In the genomic region with DNA sequence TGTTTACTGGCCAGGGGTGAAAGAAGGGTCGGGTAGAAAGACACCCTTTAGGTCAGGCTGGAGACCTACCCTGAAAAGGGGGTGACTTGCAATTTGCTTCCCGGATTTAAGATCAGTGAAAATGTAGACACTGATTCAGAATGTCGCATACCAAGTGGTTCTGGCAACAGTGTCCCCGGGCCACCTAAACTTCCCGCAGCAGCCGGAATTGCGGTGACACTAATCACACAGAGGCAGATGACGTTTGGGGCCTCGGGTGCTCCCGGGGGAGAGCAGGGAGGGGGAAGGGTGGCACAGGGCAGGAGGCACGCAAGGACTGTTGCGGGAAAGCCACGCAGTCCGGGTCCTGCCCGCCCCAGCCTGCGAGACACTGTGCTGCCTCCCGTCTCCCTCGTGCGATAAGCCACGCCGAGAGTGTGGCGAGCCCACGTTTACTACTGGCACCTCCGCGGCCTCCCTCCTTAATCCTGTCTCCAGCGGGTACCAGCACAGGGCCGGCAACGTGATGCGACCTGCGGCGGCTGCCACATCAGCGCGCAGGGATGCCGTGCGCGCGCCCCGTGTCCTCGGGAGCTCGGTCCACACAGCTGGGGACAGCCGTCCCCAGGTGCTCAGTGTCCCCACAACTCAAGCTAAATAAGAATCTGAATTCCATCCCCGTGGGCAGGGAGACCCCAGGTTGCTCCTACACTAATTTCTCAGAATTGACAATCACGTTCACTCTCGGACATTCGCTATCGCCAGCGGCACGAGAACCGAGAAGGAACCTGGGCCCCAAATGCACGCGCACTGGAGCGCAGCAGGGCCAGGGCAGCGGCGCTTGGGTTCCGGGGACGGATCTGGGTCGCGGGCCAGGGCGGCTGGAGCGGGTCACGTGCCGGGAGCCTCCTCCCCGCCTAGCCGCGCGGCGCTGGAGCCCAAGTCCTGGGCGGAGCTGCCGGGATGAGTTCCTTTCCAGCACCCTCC, we compare ENCODE assay signal across 8 mouse cellular contexts. TPM values are rescaled to one million over a fixed set of nuclear protein-coding genes. Genes with fewer than 3 reads are reported as not detected.
DNase-seq lines count a peak whose midpoint lies in the region; ATAC-seq and TF ChIP-seq lines count a peak whose summit lies in the region.

No protein-coding gene starts in this region.

- H3K4me3 ChIP-seq in CH12.LX (replicated peaks in 1 of 3; ENCODE audit: low read depth in 2 of 3, low read length in 2 of 3, poor library complexity in 1 of 3) = peak overlapping the region; percentile 62 to 82 (median 75)
- peak overlapping the region; percentile 94 for H3K4me3 ChIP-seq in brown adipose tissue, adult 24 weeks (ENCODE audit: insufficient read depth, low read depth, low read length)
- H3K4me3 ChIP-seq in forebrain, embryonic 15.5 days = peak overlapping the region; percentile 72
- peak overlapping the region; percentile 46 for H3K4me3 ChIP-seq in liver, embryonic 15.5 days (replicated peaks)
- peak overlapping the region; percentile 61 for H3K4me3 ChIP-seq in neural tube, embryonic 13.5 days

- WGBS in forebrain, embryonic 15.5 days = under 1% methylated on average over 66 of the region's 69 CpGs
- under 1% methylated on average over 69 of the region's 69 CpGs for WGBS in liver, embryonic 15.5 days (ENCODE audit: insufficient replicate concordance)
- under 1% methylated on average over 69 of the region's 69 CpGs for WGBS in neural tube, embryonic 13.5 days

- DNase-seq in CH12.LX (ENCODE audit: extremely low read depth) = no peak
- peak; percentile 94 to 95 for DNase-seq in heart, postnatal 14 days
- peak; percentile 88 to 92 for DNase-seq in kidney, postnatal 4 days
- peak; percentile 78 for DNase-seq in testis, postnatal 14 days (ENCODE audit: low spot score)

- peak overlapping the region; percentile 67 for H3K9ac ChIP-seq in CH12.LX (ENCODE audit: insufficient read depth, low read depth)
- H3K9ac ChIP-seq in forebrain, embryonic 15.5 days (replicated peaks) = peak overlapping the region; percentile 48
- H3K9ac ChIP-seq in liver, embryonic 15.5 days = no peak overlapping the region
- H3K9ac ChIP-seq in neural tube, embryonic 13.5 days = peak overlapping the region; percentile 73

- dilution Hi-C loops in CH12.LX (cut with MboI; ENCODE audit: extremely low pct_ligation_motif_present, extremely low pct_unique_long_range_greater_than_20kb, low sequenced_read_pairs) = no loop called here

- no peaks in the 10 kb centered on the region for H3K9me3 ChIP-seq in CH12.LX (replicated peaks; ENCODE audit: low read length)
- H3K9me3 ChIP-seq in forebrain, embryonic 15.5 days = no peaks in the 10 kb centered on the region
- no peaks in the 10 kb centered on the region for H3K9me3 ChIP-seq in liver, embryonic 15.5 days (replicated peaks)
- H3K9me3 ChIP-seq in neural tube, embryonic 13.5 days = no peaks in the 10 kb centered on the region

- TF ChIP-seq CTCF in CH12.LX (conservative IDR thresholded peaks at IDR 0.05 in 1 of 2, IDR thresholded peaks at IDR 0.05 in 1 of 2; ENCODE audit: low read depth in 2 of 2, low read length in 2 of 2) = no peak

- peaks cover 0 to 21% of the 10 kb centered on the region in 2 experiments for H3K36me3 ChIP-seq in CH12.LX (replicated peaks in 1 of 2; ENCODE audit: control insufficient read depth in 1 of 2, insufficient read depth in 1 of 2, low read length in 1 of 2)
- no peaks in the 10 kb centered on the region for H3K36me3 ChIP-seq in forebrain, embryonic 15.5 days
- no peaks in the 10 kb centered on the region for H3K36me3 ChIP-seq in liver, embryonic 15.5 days (replicated peaks)
- H3K36me3 ChIP-seq in neural tube, embryonic 13.5 days = no peaks in the 10 kb centered on the region

- in situ Hi-C loops in CH12.LX (cut with MboI; ENCODE audit: low pct_ligation_motif_present, low pct_unique_long_range_greater_than_20kb, low sequenced_read_pairs) = no loop called here

- no peak for TF ChIP-seq RAD21 in CH12.LX (IDR thresholded peaks at IDR 0.05; ENCODE audit: low read depth, low read length)

- peaks cover 4 to 26% of the 10 kb centered on the region in 2 experiments; a peak in 3 of 4 replicates for H3K4me1 ChIP-seq in CH12.LX (ENCODE audit: control insufficient read depth in 1 of 2, insufficient read depth in 2 of 2)
- H3K4me1 ChIP-seq in brown adipose tissue, adult 24 weeks (ENCODE audit: control insufficient read depth, insufficient read depth, insufficient read length, low read length) = no peaks in the 10 kb centered on the region
- peaks cover 44% of the 10 kb centered on the region for H3K4me1 ChIP-seq in forebrain, embryonic 15.5 days
- peaks cover 26% of the 10 kb centered on the region for H3K4me1 ChIP-seq in liver, embryonic 15.5 days (replicated peaks)
- H3K4me1 ChIP-seq in neural tube, embryonic 13.5 days (replicated peaks) = peaks cover 40% of the 10 kb centered on the region

- H3K27ac ChIP-seq in CH12.LX (ENCODE audit: insufficient read depth, low read depth) = peak overlapping the region; percentile 85
- H3K27ac ChIP-seq in brown adipose tissue, adult 24 weeks (replicated peaks; ENCODE audit: low read depth, low read length) = peak overlapping the region; percentile 93
- peak overlapping the region; percentile 17; the same call in 1 of the 2 replicates for H3K27ac ChIP-seq in forebrain, embryonic 15.5 days (replicated peaks)
- no peak overlapping the region for H3K27ac ChIP-seq in liver, embryonic 15.5 days (replicated peaks)
- peak overlapping the region; percentile 42; the same call in 1 of the 2 replicates for H3K27ac ChIP-seq in neural tube, embryonic 13.5 days (replicated peaks)

- peak overlapping the region; percentile 41 for H3K4me2 ChIP-seq in CH12.LX (ENCODE audit: insufficient read depth, low read depth, poor library complexity, severe bottlenecking)
- H3K4me2 ChIP-seq in forebrain, embryonic 15.5 days (replicated peaks) = peak overlapping the region; percentile 99
- H3K4me2 ChIP-seq in liver, embryonic 15.5 days = peak overlapping the region; percentile 69
- peak overlapping the region; percentile 100 for H3K4me2 ChIP-seq in neural tube, embryonic 13.5 days

- intact Hi-C loops in heart, postnatal 14 days (cut with DNase I) = loop anchor here (1.0 to 5.0 kb wide), 2 partner anchors 68 to 91 kb away; no protein-coding TSS in a partner anchor

- peak; percentile 53; the same call in 1 of the 2 replicates for TF ChIP-seq EP300 in CH12.LX (IDR thresholded peaks at IDR 0.05; ENCODE audit: low read length)

- H3K79me2 ChIP-seq in CH12.LX (replicated peaks; ENCODE audit: control insufficient read depth, extremely low read depth, insufficient read depth, poor library complexity, severe bottlenecking) = peaks cover 37% of the 10 kb centered on the region

- ATAC-seq in forebrain, embryonic 15.5 days (replicated peaks) = peak; percentile 62
- ATAC-seq in liver, embryonic 15.5 days (ENCODE audit: insufficient read depth) = 0 out of 2 replicates have a peak, but pooled peaks have one; percentile 30
- ATAC-seq in neural tube, embryonic 13.5 days (ENCODE audit: low read depth) = peak; percentile 54

- TF ChIP-seq POLR2A in CH12.LX (IDR thresholded peaks at IDR 0.05; ENCODE audit: low read depth, low read length) = peak; percentile 24; the same call in 1 of the 2 replicates

- no peaks in the 10 kb centered on the region for H3K27me3 ChIP-seq in CH12.LX (replicated peaks)
- peaks cover 31% of the 10 kb centered on the region for H3K27me3 ChIP-seq in forebrain, embryonic 15.5 days
- peaks cover 79% of the 10 kb centered on the region for H3K27me3 ChIP-seq in liver, embryonic 15.5 days
- H3K27me3 ChIP-seq in neural tube, embryonic 13.5 days = peaks cover 75% of the 10 kb centered on the region

TF ChIP-seq in CH12.LX, 34 proteins besides CTCF, POLR2A, EP300 and RAD21 (continues in another document):
- TF ChIP-seq SIN3A (IDR thresholded peaks at IDR 0.05; ENCODE audit: low read length) (peak; percentile 33), ZKSCAN1 (IDR thresholded peaks at IDR 0.05; ENCODE audit: borderline replicate concordance, low read depth, low read length) (no peak), POLR2AphosphoS2 (IDR thresholded peaks at IDR 0.05; ENCODE audit: low read depth, low read length) (no peak), NRF1 (IDR thresholded peaks at IDR 0.05; ENCODE audit: low read depth, low read length) (0 out of 2 replicates have a peak, but pooled peaks have one; percentile 15), USF2 (conservative IDR thresholded peaks at IDR 0.05; ENCODE audit: low read depth, low read length) (peak; percentile 78), TCF12 (IDR thresholded peaks at IDR 0.05; ENCODE audit: low read depth, low read length) (peak; percentile 57), CHD2 (IDR thresholded peaks at IDR 0.05; ENCODE audit: low read length) (peak; percentile 76), BHLHE40 (IDR thresholded peaks at IDR 0.05; ENCODE audit: low read depth, low read length) (peak; percentile 98), ETS1 (conservative IDR thresholded peaks at IDR 0.05; ENCODE audit: low read depth, low read length) (peak; percentile 51), IRF4 (IDR thresholded peaks at IDR 0.05; ENCODE audit: low read depth, low read length) (peak; percentile 50), GABPA (IDR thresholded peaks at IDR 0.05; ENCODE audit: insufficient replicate concordance, low read depth, low read length) (no peak), E2F4 (IDR thresholded peaks at IDR 0.05; ENCODE audit: insufficient replicate concordance, low read depth, low read length) (no peak; the same call in 1 of the 2 replicates), MEF2A (IDR thresholded peaks at IDR 0.05; ENCODE audit: borderline replicate concordance, low read depth, low read length) (0 out of 2 replicates have a peak, but pooled peaks have one; percentile 15), TBP (conservative IDR thresholded peaks at IDR 0.05; ENCODE audit: low read depth, low read length) (peak; percentile 14; the same call in 1 of the 2 replicates), MAX (IDR thresholded peaks at IDR 0.05; ENCODE audit: low read length) (peak; percentile 73), MYC (IDR thresholded peaks at IDR 0.05; ENCODE audit: low read depth, low read length) (0 out of 2 replicates have a peak, but pooled peaks have one; percentile 31), UBTF (IDR thresholded peaks at IDR 0.05; ENCODE audit: low read depth, low read length) (peak; percentile 35), ZMIZ1 (IDR thresholded peaks at IDR 0.05; ENCODE audit: low read depth, low read length) (peak; percentile 20; the same call in 1 of the 2 replicates), ELF1 (IDR thresholded peaks at IDR 0.05; ENCODE audit: low read depth, low read length) (no peak)

RNA-seq across cellular contexts. Expression of gene Bhlhe41, which starts 0.8 kb away (rescaled TPM):
- total RNA-seq in CH12.LX (2012; rRNA removed) (12.6 and 19.1 TPM in 2 replicates), CH12.LX (2014; rRNA removed) (11.9 and 12.5 TPM in 2 replicates)
- polyA plus RNA-seq in CH12.LX (2012; ENCODE audit: insufficient read length, low read depth) = 105 and 110 TPM in 2 replicates
- 10.6 and 11.3 TPM in 2 replicates for polyA plus RNA-seq in brown adipose tissue, adult 24 weeks (2012; ENCODE audit: insufficient read depth, insufficient read length, missing spikeins)
- 2.5 and 2.9 TPM in 2 replicates for polyA plus RNA-seq in forebrain, embryonic 15.5 days (2015; fragmentation: Nextera tagmentation; extraction: Ambion mirVana)
- total RNA-seq in heart, postnatal 14 days (2021) = 10 to 100 TPM; 12.1 to 15.9 TPM
- 0.02 and 0.12 TPM in 2 replicates for polyA plus RNA-seq in liver, embryonic 15.5 days (2015; fragmentation: Nextera tagmentation; extraction: Ambion mirVana)
- 3.2 and 3.3 TPM in 2 replicates for polyA plus RNA-seq in neural tube, embryonic 13.5 days (2015; fragmentation: Nextera tagmentation; extraction: Ambion mirVana)

Comparison
In these comparisons a context has a peak if more than half of its experiments do, and no peak if none do; other contexts are left out.
1. H3K4me2 ChIP-seq: peak in every context shown above with its lines; median percentile 100 in neural tube, embryonic 13.5 days; 99 in forebrain, embryonic 15.5 days; 69 in liver, embryonic 15.5 days; 41 in CH12.LX.